Mouse (Mus musculus) hindbrain, embryonic 11.5 days (tissue): ENCODE data around the gene Rab20. TPM values are rescaled to one million over a fixed set of nuclear protein-coding genes. Genes with fewer than 3 reads are reported as not detected.

Experiments
- ATAC-seq: fragments of 200-750 bp; cut with Nextera tagmentation; 2 replicates; pipeline ENCODE4 v1.8.0; 2017; ENCODE audit warnings: mild to moderate bottlenecking, moderate TSS enrichment, moderate library complexity; ENCODE audit not compliant: low FRiP score
- DNase-seq: peaks from one replicate; pipeline ENCODE4 v3.0.0-alpha.2; 2015; ENCODE audit warnings: low spot score
- H3K27ac ChIP-seq: fragments of 300-500 bp; sonication (generic); 2 replicates; pipeline ENCODE4 v1.5.1; 2014; ENCODE audit warnings: mild to moderate bottlenecking, low read depth, low read length
- H3K27me3 ChIP-seq: fragments of 300-500 bp; sonication (generic); 2 replicates; pipeline ENCODE4 v1.6.1; 2014; ENCODE audit warnings: mild to moderate bottlenecking, low read length, moderate library complexity, mixed read lengths; ENCODE audit not compliant: control insufficient read depth, insufficient read depth
- H3K36me3 ChIP-seq: fragments of 300-500 bp; sonication (generic); 2 replicates; pipeline ENCODE4 v1.6.1; 2014; ENCODE audit warnings: mild to moderate bottlenecking, low read length, moderate library complexity, mixed read lengths; ENCODE audit not compliant: control insufficient read depth, insufficient read depth
- H3K4me1 ChIP-seq: fragments of 300-500 bp; sonication (generic); replicated peaks from 2 replicates; pipeline ENCODE4 v1.6.1; 2014; ENCODE audit warnings: low read length, mixed read lengths; ENCODE audit not compliant: control insufficient read depth, insufficient read depth
- H3K4me2 ChIP-seq: fragments of 300-500 bp; sonication (generic); replicated peaks from 2 replicates; pipeline ENCODE4 v1.6.1; 2014; ENCODE audit warnings: mild to moderate bottlenecking, low read depth, low read length
- H3K4me3 ChIP-seq: fragments of 300-500 bp; sonication (generic); 2 replicates; pipeline ENCODE4 v1.5.1; 2014; ENCODE audit warnings: low read depth, low read length
- H3K9ac ChIP-seq: fragments of 300-500 bp; sonication (generic); 2 replicates; pipeline ENCODE4 v1.6.1; 2014; ENCODE audit warnings: low read depth, low read length
- H3K9me3 ChIP-seq: fragments of 300-500 bp; sonication (generic); 2 replicates; pipeline ENCODE4 v1.6.1; 2016; ENCODE audit warnings: low read length; ENCODE audit not compliant: control insufficient read depth
- WGBS: fragments of 180-500 bp; shearing (Covaris S2); extraction: QIAGEN DNeasy Blood & Tissue Kit; methylation state at CpG from one replicate; pipeline ENCODE4 v1.1.7; 2014; 5-methylcytosine and 5-hydroxymethylcytosine counted together
- polyA plus RNA-seq: library from polyadenylated mRNA; unstranded; fragments of >200 nt; fragmentation: Nextera tagmentation; extraction: Ambion mirVana; gene quantifications from 2 replicates; pipeline ENCODE4 v1.2.1, GENCODE M21; 2014

Rab20 gene
- polyA plus RNA-seq, 1 experiment from 2014 or later = 0.83 TPM

DNA sequence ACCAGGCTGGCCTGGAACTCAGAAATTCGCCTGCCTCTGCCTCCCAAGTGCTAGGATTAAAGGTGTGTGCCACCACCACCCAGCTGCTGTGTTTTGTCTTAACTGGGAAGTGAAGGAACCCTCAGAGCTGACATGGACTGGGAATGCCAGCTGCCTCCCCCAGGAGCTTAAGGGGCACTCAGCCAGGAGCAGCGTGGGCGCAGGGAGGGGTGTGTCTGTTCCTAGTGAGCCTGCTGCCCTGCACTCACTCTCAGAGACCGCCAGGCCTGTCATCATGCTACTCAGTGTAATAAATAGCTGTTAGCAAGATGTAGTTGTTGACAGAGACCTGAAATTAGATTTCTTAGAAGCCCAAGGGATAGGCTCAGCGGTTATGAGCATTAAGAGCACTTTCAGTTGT, 32.5 kb upstream of the Rab20 start:
- WGBS = 93% methylated on average over 5 of the region's 5 CpGs

DNA sequence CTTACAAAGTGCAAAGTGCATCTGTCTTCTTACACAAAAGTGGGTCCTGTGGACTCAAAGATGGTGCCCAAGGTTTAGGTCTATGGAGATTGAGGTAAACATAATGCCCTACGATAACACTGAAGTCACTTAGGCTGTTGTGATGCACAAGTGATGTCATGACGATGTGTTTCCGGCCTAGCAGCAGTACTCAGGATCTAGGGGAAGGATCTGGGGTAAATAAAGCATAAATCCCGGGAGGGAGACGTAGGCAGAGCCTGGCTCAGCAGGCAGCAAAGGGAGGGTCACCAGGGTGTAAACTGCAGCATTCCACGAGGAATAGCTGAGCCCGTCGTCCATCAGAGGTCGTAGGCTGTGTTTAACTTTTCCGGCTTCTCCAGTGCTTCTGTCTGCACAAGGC, 30.4 kb upstream of the Rab20 start:
- Histone ChIP-seq H3K9me3 (no peaks in the 10 kb centered on the region), H3K4me1 (no peaks in the 10 kb centered on the region), H3K4me3 (no peak overlapping the region), H3K27me3 (no peaks in the 10 kb centered on the region), H3K9ac (no peak overlapping the region), H3K4me2 (no peak overlapping the region), H3K27ac (no peak overlapping the region), H3K36me3 (peaks cover 19% of the 10 kb centered on the region)
- ATAC-seq (no peak), DNase-seq (no peak)
- WGBS = 87% methylated on average over 10 of the region's 10 CpGs

More for the DNA sequence above, 32.5 kb upstream of the Rab20 start:
- no peak for ATAC-seq
- H3K4me2 ChIP-seq = no peak overlapping the region
- no peak overlapping the region for H3K27ac ChIP-seq
- no peaks in the 10 kb centered on the region for H3K9me3 ChIP-seq
- no peak overlapping the region for H3K9ac ChIP-seq
- no peak overlapping the region for H3K4me3 ChIP-seq
- H3K4me1 ChIP-seq = no peaks in the 10 kb centered on the region
- DNase-seq = no peak
- peaks cover 22% of the 10 kb centered on the region for H3K36me3 ChIP-seq
- H3K27me3 ChIP-seq = no peaks in the 10 kb centered on the region

DNA sequence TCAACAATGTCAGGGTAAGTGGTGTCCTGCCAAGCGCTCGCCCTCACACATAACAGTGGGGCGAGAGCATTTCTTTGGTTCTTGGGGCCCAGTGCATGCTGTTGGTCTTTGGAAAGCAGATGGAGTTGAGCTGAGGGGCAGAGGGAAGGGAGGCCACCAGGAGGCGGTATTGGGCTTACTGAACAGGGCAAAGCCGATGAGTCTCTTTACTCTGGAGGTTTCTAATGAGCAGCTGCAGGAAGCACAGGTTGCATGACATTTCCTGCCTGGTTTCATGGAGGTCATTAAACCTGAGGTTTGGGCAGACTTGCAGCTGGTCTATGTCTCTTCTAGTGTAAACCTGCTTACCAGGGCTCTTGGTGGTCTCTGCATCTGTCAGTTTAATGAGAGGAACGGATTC, 28.3 kb upstream of the Rab20 start:
- Histone ChIP-seq H3K4me1 (no peaks in the 10 kb centered on the region), H3K27me3 (no peaks in the 10 kb centered on the region), H3K9ac (no peak overlapping the region), H3K27ac (no peak overlapping the region), H3K9me3 (no peaks in the 10 kb centered on the region), H3K4me3 (no peak overlapping the region), H3K36me3 (peaks cover 11% of the 10 kb centered on the region), H3K4me2 (no peak overlapping the region)
- ATAC-seq = no peak
- peak; percentile 72 for DNase-seq
- 74% methylated on average over 6 of the region's 6 CpGs for WGBS

DNA sequence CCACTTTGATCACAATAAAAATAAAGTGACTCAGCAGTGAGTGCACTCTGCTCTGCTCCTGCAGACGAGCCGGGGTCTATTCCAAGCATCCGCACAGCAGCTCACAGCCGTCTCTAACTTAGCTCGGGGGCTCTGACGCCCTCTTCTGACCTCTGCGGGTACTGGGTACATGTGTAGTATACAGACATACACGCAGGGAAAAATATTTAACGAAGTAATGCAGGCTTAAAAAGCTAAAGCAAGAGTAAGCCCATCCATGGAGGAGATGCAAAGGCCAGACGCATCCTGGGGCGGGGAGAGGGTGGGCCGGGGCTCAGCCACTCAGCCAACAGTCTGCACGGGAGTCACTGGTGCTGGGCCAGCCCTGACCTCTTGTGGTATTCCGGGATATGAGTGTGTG, 27.6 kb upstream of the Rab20 start:
- Histone ChIP-seq H3K9me3 (no peaks in the 10 kb centered on the region), H3K36me3 (peaks cover 11% of the 10 kb centered on the region), H3K9ac (no peak overlapping the region), H3K27me3 (no peaks in the 10 kb centered on the region), H3K4me3 (no peak overlapping the region), H3K4me1 (no peaks in the 10 kb centered on the region), H3K4me2 (no peak overlapping the region), H3K27ac (no peak overlapping the region)
- ATAC-seq = no peak
- no peak for DNase-seq
- WGBS = 88% methylated on average over 14 of the region's 14 CpGs

DNA sequence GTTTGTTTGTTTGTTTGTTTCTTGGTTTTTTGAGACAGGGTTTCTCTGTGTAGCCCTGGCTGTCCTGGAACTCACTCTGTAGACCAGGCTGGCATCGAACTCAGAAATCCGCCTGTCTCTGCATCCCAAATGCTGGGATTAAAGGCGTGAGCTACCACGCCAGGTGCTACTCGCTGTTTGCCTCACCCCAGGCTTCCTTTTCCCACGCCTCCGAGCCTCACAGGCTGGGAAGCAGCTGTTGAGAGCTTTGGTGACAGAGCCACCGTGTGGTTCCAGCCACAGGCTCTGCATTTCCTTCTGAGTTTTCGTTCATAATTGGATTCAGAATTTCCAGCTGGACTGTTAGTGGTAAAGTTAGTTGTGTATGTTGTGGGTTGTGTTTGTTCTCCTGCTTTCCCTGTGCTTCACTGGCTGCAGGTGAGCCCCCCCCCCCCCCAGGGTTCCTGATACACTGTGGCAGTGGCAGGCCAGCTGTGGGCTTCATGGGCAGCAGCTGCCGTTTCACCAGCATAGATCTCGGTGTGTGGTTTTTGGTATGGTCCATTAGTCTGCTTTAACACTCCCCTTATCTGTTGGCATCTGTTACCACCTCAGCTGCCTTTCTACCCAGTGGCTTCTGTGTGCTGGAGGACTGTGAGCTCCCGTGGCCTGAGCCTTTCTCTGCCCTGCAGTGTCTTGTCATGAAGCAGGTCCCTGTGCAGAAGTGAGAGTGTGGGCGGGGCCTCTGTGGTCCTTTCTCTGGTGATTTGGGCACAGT, 25.1 kb upstream of the Rab20 start:
- 0 out of 2 replicates have a peak, but pooled peaks cover 2% of the 10 kb centered on the region for H3K36me3 ChIP-seq

DNA sequence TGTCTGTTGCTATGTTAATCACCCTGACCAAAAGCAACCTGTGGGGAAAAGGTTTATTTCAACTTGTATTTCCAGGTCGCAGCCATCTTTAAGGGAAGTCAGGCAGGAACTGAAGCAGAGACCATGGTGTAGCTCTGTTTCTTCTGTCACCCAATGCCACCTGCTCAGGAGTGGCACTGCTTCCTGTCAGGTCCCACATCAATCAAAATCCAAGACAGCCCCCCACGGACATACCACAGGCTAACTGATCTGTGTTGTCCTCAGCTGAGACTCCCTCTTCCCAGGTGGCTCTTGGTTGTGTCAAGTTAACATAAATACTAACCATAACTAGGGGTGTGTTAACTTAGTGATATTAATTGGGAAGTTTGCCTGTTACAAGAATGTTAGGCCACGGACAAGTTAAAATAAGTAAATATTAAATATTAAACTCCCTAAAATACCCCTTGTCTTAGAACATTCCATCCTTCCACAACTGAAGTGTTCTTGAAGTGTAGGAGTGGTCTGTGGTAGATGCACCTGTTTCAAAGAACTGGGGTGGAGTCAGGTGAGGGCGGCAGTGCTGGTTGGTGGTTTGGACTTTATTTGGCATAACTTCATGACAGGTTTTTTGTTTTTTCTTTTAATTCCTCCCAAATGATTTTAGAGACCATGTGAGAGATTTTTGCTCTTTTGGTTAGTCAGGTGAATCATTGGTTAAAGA, 20.4 kb upstream of the Rab20 start:
- Histone ChIP-seq H3K4me2 (no peak overlapping the region), H3K9me3 (no peaks in the 10 kb centered on the region), H3K27me3 (no peaks in the 10 kb centered on the region), H3K36me3 (no peaks in the 10 kb centered on the region), H3K9ac (no peak overlapping the region), H3K4me3 (no peak overlapping the region), H3K27ac (no peak overlapping the region), H3K4me1 (peaks cover 4% of the 10 kb centered on the region)
- ATAC-seq = no peak
- no peak for DNase-seq
- WGBS = 93% methylated on average over 4 of the region's 4 CpGs

More for the DNA sequence above, 25.1 kb upstream of the Rab20 start:
- no peaks in the 10 kb centered on the region for H3K9me3 ChIP-seq
- ATAC-seq (no peak), DNase-seq (no peak)
- 87% methylated on average over 13 of the region's 13 CpGs for WGBS
- no peak overlapping the region for H3K27ac ChIP-seq
- no peaks in the 10 kb centered on the region for H3K4me1 ChIP-seq
- no peaks in the 10 kb centered on the region for H3K27me3 ChIP-seq
- H3K4me3 ChIP-seq = no peak overlapping the region
- no peak overlapping the region for H3K9ac ChIP-seq
- H3K4me2 ChIP-seq = no peak overlapping the region

DNA sequence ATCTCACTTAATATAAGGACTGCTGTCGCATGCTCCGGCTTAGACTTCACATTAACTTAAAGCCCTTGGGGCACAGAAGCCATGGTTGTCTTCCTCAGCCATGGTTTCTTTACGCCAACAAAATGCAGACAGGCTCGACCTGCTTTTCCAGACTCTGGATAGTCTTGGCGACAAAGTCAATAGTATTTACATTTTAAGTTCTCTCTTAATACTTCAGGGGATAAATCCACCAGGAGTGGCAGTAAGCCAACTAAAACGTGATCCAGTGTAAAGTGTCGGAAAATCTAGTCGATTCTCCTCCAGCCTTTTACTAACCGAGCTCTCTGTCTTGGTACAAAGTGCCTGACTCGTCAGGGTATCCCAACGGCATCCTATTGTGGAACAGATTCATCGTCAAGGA, 19.8 kb upstream of the Rab20 start:
- H3K9ac ChIP-seq = no peak overlapping the region
- H3K9me3 ChIP-seq = no peaks in the 10 kb centered on the region
- peaks cover 4% of the 10 kb centered on the region for H3K4me1 ChIP-seq
- DNase-seq (no peak), ATAC-seq (no peak)
- 80% methylated on average over 12 of the region's 12 CpGs for WGBS
- peak overlapping the region; percentile 95 for H3K4me3 ChIP-seq
- no peaks in the 10 kb centered on the region for H3K36me3 ChIP-seq
- peak overlapping the region; percentile 53 for H3K4me2 ChIP-seq
- no peak overlapping the region for H3K27ac ChIP-seq
- H3K27me3 ChIP-seq = no peaks in the 10 kb centered on the region

DNA sequence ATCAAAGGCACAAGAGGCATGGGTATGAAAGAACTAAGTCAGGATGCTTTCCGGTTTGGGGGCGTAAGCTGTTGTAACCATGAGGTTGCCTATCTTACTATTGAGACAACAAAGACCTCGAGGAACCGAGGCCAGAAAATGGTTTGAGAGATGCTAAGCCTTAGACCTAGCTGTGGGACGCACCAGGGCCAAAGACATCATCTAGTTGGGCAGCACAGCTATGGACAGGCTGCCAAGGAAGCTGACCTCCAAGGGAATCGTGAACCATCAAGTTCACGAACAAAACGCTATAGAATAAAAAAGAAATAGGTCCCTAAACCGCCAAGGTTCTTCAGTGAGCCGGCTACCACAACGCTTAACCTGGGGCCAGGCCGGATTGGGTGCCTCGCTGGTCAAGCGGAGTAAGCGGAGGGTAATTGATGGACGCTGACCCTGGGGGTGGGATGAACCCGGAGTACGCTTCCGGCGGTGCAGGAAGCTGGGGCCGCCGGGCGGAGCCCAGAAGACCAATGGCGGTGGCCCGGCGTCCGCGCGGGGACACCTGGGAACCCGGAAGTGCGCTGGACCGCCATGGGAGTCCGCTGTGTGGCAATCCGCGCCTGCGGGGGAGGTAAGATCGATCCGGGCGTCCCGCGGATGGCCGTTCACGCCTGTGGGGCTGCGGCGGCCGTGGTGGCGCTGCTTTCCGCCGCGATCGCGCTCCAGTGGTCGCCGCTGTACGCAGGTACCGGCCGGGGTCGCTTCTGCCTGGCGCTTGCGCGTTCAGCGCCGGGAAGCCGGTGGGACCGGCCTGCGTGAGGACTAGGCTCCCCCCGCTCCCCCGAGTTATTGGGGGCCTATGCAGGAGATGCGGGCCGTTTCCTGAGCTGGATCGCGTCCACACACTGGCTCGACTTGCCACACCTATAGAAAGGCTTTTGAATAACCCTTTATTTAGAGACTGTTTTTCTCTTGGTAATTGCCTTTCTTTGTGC, 18.8 kb upstream of the Rab20 start, which contains the start of gene Naxd:
Gene Naxd, plus strand, starts transcription at position 490 of the 974 bp plus-strand sequence.
- Histone ChIP-seq H3K4me1 (peaks cover 4% of the 10 kb centered on the region), H3K9me3 (no peaks in the 10 kb centered on the region), H3K4me3 (peak within 1 kb of the TSS; percentile 95), H3K9ac (peak within 1 kb of the TSS; percentile 85), H3K36me3 (no peaks in the 10 kb centered on the region), H3K4me2 (peak within 1 kb of the TSS; percentile 53), H3K27me3 (no peaks in the 10 kb centered on the region), H3K27ac (peak within 1 kb of the TSS; percentile 86)
- ATAC-seq (peak; percentile 97), DNase-seq (peak; percentile 94)
- WGBS = 3% methylated on average over 69 of the region's 73 CpGs
